Mouse (Mus musculus): ENCODE results near the gene Selenov. TPM values are rescaled to one million over a fixed set of nuclear protein-coding genes. Genes with fewer than 3 reads are reported as not detected.
A peak's percentile ranks its signal among the peaks of the same experiment; 100 is the strongest.
"Not testable (repeated sequence)": the region's sequence is repeated elsewhere in the genome, so short reads cannot be mapped to it uniquely, and the experiment has no call there.

The Selenov gene
- total RNA-seq, 2 experiments from 2014 or later: not detected

- intact Hi-C loops (cut with DNase I): loop anchor here (1.0 kb wide), 1 partner anchor 151 kb away; no protein-coding TSS in a partner anchor
- DNase-seq: peak in 1 of 2 experiments; percentile 37
These were observed 8.0 kb upstream of the Selenov start for GRCm38 (mm10) chr7:28298837-28299625.

DNA sequence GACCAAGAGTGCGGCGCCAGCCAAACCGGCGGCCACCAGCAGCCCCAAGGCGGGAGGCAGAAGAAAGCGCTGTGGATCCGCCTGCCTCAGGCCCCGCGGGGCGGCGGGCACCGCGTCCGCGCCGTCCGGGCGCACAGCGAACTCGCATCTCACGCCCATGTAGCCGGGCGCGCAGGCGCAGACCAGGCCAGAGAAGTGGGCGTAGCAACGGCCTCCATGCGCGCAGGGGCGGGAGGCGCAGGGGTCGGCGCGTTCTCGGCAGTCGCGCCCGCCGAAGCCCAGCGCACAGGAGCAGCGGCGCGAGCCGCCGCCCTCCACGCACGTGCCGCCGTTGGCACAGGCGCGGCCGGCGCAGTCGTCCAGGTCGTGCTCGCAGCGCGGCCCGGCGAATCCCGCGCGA, 3.5 kb upstream of the Selenov start:
- intact Hi-C loops (cut with DNase I): no loop called here
- DNase-seq: no peak

GRCm38 (mm10) chr7:28290165-28290564, 821 bp downstream of the Selenov start:
- intact Hi-C loops (cut with DNase I): no loop called here
- DNase-seq: no peak

- DNase-seq: no peak
- intact Hi-C loops (cut with DNase I): no loop called here
These were observed 10.4 kb downstream of the Selenov start for GRCm38 (mm10) chr7:28280630-28281029.

GRCm38 (mm10) chr7:28278279-28278652, 12.7 kb downstream of the Selenov start:
- no peak for DNase-seq
- intact Hi-C loops (cut with DNase I): loop anchor here (5.0 kb wide), 1 partner anchor 69 kb away; no protein-coding TSS in a partner anchor

- peak; percentile 94 to 97 for DNase-seq
- intact Hi-C loops (cut with DNase I): loop anchor here (5.0 kb wide), 1 partner anchor 70 kb away; no protein-coding TSS in a partner anchor
These were observed 13.2 kb downstream of the Selenov start, which contains the start of gene Eid2b for GRCm38 (mm10) chr7:28277615-28278278. Gene Eid2b (plus strand): TSS chr7:28277739.

GRCm38 (mm10) chr7:28277237-28277614, 13.8 kb downstream of the Selenov start:
- intact Hi-C loops (cut with DNase I): loop anchor here (5.0 kb wide), 1 partner anchor 70 kb away; no protein-coding TSS in a partner anchor
- DNase-seq: no peak

GRCm38 (mm10) chr7:28271761-28272160, 19.2 kb downstream of the Selenov start:
- intact Hi-C loops (cut with DNase I): no loop called here
- no peak for DNase-seq

DNA sequence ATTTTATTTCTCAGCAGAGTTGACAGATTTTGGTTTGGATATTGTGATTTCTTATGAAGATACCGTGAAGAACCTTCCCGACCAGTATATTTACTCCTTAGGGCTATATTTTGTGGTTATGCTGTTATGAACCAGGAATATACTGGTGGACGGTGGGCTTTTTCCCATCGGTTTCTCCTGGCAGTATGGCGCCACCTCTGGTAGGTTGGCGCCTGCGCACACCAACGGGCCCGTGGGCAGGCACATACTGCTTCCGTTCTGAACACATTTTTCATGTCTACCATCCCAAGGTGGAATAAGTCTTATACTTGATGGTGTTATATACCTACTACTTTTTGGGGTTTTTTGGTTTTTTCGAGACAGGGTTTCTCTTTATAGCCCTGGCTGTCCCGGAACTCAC, 21.6 kb downstream of the Selenov start:
- intact Hi-C loops (cut with DNase I): no loop called here
- no peak for DNase-seq

DNA sequence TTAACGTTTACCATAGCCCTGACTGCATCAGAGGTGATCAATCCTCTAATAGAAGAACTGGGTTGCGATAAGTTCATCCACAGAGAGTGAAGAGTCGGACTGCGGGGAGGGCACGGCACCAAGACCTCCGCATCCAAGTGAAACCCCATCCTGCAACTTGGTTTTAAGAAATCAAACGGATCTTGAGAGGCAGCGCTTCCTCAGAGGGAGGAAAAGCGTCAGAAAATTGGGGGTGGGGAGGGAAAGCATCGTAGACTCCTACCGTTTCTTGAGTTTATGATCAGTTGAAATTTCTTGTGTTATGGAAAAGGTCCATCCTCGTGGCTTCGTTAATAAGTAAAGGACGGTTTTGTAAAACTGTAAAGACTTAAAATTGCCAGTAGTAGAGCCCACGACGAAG, 22.4 kb downstream of the Selenov start:
- no peak for DNase-seq
- intact Hi-C loops (cut with DNase I): no loop called here

DNA sequence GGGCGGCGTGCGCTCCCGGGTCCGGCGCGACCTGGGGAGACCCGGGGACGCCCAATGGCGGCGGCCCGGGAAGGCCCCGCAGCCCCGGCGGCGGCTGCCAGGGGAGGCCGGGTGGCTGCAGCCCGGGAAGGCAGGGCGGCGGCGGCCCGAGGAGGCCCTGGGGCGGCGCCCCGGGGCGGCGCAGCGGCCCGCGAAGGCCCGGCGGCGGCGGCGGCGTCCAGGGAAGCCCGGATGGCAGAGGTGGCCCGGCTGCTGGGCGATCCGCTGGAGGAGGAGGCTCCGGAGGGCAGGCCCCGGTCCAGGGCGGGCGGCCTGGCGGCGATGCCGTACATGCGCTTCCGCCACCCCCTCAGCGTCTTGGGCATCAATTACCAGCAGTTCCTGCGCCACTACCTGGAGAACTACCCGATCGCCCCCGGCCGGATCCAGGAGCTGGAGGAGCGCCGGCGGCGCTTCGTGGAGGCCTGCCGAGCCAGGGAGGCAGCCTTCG, 22.9 kb downstream of the Selenov start:
- intact Hi-C loops (cut with DNase I): no loop called here

DNA sequence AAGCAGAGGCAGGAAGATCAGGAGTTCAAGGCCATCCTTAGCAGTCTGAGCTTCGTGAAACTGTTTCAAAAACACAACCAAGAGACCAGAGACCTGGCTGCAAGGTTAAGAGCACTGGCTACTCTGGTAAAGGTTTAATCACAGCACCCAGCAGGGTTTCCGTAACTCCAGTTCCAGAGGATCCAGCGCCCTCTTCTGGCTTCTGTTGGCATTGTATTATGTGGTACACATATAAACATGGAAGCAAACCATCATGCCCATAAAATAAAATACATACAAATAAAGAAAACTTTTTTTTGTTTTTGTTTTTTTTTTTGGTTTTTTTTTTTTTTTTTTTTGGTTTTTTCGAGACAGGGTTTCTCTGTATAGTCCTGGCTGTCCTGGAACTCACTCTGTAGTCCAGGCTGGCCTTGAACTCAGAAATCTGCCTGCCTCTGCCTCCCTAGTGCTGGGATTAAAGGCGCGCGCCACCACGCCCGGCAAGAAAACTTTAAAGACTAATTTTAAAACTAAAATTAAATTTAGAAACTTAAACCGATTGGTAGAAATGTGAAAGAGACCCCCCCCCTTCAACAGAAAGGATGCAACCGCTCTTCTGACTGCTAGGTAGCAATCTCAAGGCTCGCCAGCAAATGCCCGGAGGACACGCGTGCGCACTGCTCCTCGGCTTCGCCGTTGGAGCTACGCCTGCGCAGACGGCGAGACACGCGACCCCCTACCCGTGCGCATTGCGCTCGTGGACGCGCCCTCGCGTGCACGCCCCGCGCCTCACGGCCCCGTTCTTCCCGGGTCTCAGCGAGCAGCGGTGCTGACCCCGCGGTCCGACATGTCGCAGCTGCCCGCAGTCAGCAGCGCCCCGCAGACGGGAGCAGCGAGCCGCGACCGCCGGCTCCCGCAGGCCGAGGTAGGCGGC, 23.6 kb downstream of the Selenov start, which contains the start of gene Eid2:
Gene Eid2, plus strand, starts transcription at position 753 of the 913 bp plus-strand sequence.
- intact Hi-C loops (cut with DNase I): no loop called here

More for the DNA sequence above, 22.9 kb downstream of the Selenov start:
- DNase-seq: peak; percentile 31 to 51

GRCm38 (mm10) chr7:28265391-28265790, 25.6 kb downstream of the Selenov start:
- intact Hi-C loops (cut with DNase I): no loop called here
- no peak for DNase-seq

More for the DNA sequence above, 23.6 kb downstream of the Selenov start, which contains the start of gene Eid2:
- DNase-seq: peak; percentile 49 to 54

GRCm38 (mm10) chr7:28263786-28264185, 27.2 kb downstream of the Selenov start:
- DNase-seq: peak; percentile 20 to 33
- intact Hi-C loops (cut with DNase I): no loop called here

DNA sequence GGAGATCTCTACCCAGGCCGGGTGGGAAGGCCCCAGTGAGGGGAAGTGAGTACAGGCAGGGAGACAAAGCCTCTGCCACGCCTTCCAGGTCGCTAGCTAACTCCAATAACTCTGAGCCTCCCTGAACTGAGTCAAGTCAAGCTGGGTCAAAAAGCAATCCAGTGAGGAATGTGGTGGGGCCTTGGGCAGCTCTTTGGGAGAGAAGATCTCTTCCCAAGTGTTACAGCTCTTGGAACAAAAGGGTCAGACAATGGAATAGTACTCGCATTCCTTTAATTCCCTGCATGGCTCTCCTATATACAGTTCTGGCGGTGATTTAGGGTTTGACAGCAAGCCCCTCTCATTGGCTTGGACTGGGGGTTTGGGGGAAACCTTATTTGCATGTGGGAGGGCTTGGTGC, 28.1 kb downstream of the Selenov start:
- intact Hi-C loops (cut with DNase I): no loop called here
- no peak for DNase-seq

GRCm38 (mm10) chr7:28255476-28255875, 35.5 kb downstream of the Selenov start:
- DNase-seq: no peak
- intact Hi-C loops (cut with DNase I): no loop called here

GRCm38 (mm10) chr7:28254591-28254990, 36.4 kb downstream of the Selenov start:
- no peak for DNase-seq
- intact Hi-C loops (cut with DNase I): no loop called here

DNA sequence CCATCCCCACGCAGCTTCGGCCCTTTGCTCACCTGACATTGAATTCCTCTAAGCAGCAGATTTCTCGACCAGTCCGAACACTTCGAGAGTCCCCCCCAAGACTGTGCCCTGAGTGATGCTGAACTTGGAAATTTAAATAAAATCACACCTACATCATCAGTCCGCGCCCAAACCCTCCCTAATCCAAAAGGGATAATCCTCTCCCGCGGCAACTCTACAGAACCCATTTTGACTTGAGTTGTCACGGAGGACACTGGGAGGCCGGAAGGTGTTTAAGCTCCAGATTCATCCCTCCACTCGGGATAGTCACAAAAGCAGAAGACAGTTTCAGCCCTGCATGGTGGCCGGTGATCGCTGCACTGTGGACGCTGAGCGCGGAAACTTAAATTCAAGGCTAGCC, 39.0 kb downstream of the Selenov start:
- intact Hi-C loops (cut with DNase I): no loop called here
- DNase-seq: no peak

GRCm38 (mm10) chr7:28248957-28249356, 42.0 kb downstream of the Selenov start:
- intact Hi-C loops (cut with DNase I): no loop called here
- DNase-seq: no peak

DNA sequence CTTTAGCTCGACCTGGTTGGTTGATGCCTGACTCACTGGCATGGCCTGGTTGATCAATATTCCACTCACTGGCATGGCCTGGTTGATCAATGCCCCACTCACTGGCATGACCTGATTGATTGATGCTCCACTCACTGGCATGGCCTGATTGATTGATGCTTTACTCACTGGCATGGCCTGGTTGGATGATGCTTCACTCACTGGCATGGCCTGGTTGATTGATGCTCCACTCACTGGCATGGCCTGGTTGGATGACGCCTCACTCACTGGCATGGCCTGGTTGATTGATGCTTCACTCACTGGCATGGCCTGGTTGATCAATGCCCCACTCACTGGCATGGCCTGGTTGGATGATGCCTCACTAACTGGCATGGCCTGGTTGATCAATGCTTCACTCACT, 47.0 kb downstream of the Selenov start:
- intact Hi-C loops (cut with DNase I); DNase-seq: not testable (repeated sequence)

Data from gastrocnemius, postnatal 36 days (tissue).